Mouse (Mus musculus) neural tube, embryonic 13.5 days (tissue): Measurements from ENCODE around the gene Nkain2. TPM values are rescaled to one million over a fixed set of nuclear protein-coding genes. Genes with fewer than 3 reads are reported as not detected.

Experiments
- ATAC-seq: fragments of 200-750 bp; cut with Nextera tagmentation; 2 replicates; pipeline ENCODE4 v1.8.0; 2017; ENCODE audit warnings: low read depth, mild to moderate bottlenecking, moderate TSS enrichment, moderate library complexity
- H3K27ac ChIP-seq: fragments of 300-500 bp; sonication (generic); replicated peaks from 2 replicates; pipeline ENCODE4 v1.5.1; 2015; ENCODE audit warnings: moderate library complexity, mild to moderate bottlenecking, inconsistent platforms
- H3K27me3 ChIP-seq: fragments of 300-500 bp; sonication (generic); 2 replicates; pipeline ENCODE4 v1.6.1; 2015; ENCODE audit warnings: mild to moderate bottlenecking, inconsistent platforms
- H3K36me3 ChIP-seq: fragments of 300-500 bp; sonication (generic); 2 replicates; pipeline ENCODE4 v1.6.1; 2015; ENCODE audit warnings: mild to moderate bottlenecking, inconsistent platforms
- H3K4me1 ChIP-seq: fragments of 300-500 bp; sonication (generic); replicated peaks from 2 replicates; pipeline ENCODE4 v1.6.1; 2015; ENCODE audit warnings: inconsistent platforms
- H3K4me2 ChIP-seq: fragments of 300-500 bp; sonication (generic); 2 replicates; pipeline ENCODE4 v1.6.1; 2015; ENCODE audit warnings: inconsistent platforms, mild to moderate bottlenecking, moderate library complexity
- H3K4me3 ChIP-seq: fragments of 300-500 bp; sonication (generic); 2 replicates; pipeline ENCODE4 v1.5.1; 2015; ENCODE audit warnings: mild to moderate bottlenecking, inconsistent platforms
- H3K9ac ChIP-seq: fragments of 300-500 bp; sonication (generic); 2 replicates; pipeline ENCODE4 v1.6.1; 2015; ENCODE audit warnings: moderate library complexity, mild to moderate bottlenecking, inconsistent platforms
- H3K9me3 ChIP-seq: fragments of 300-500 bp; sonication (generic); 2 replicates; pipeline ENCODE4 v1.6.1; 2016; ENCODE audit warnings: inconsistent platforms
- WGBS: fragments of 180-500 bp; shearing (Covaris S2); methylation state at CpG from one replicate; pipeline ENCODE4 v1.1.7; 2015; 5-methylcytosine and 5-hydroxymethylcytosine counted together
- polyA plus RNA-seq: library from polyadenylated mRNA; unstranded; fragments of >200 nt; fragmentation: Nextera tagmentation; extraction: Ambion mirVana; gene quantifications from 2 replicates; pipeline ENCODE4 v1.2.1, GENCODE M21; 2015

Nkain2 gene
- polyA plus RNA-seq, 1 experiment from 2014 or later = 11.2 TPM

GRCm38 (mm10) chr10:31742443-31743057 is 1147.7 kb downstream of the Nkain2 start:
- Histone ChIP-seq H3K4me1 (peaks cover 3% of the 10 kb centered on the region; the same call in 1 of the 2 replicates), H3K9me3 (no peaks in the 10 kb centered on the region), H3K27me3 (no peaks in the 10 kb centered on the region), H3K9ac (no peak overlapping the region), H3K36me3 (no peaks in the 10 kb centered on the region), H3K4me3 (no peak overlapping the region), H3K27ac (no peak overlapping the region), H3K4me2 (no peak overlapping the region)
- WGBS = 23% methylated on average over 5 of the region's 5 CpGs
- peak; percentile 85 for ATAC-seq

- H3K27me3 ChIP-seq = no peaks in the 10 kb centered on the region
- no peak overlapping the region for H3K27ac ChIP-seq
- no peak overlapping the region for H3K4me2 ChIP-seq
- no peak overlapping the region for H3K9ac ChIP-seq
- no peak overlapping the region for H3K4me3 ChIP-seq
- no peaks in the 10 kb centered on the region for H3K4me1 ChIP-seq
- H3K36me3 ChIP-seq = no peaks in the 10 kb centered on the region
- H3K9me3 ChIP-seq = no peaks in the 10 kb centered on the region
- ATAC-seq = no peak
These were observed 1162.2 kb downstream of the Nkain2 start for GRCm38 (mm10) chr10:31728036-31728435.

GRCm38 (mm10) chr10:31647270-31647669 is 1243.0 kb downstream of the Nkain2 start:
- Histone ChIP-seq H3K4me3 (no peak overlapping the region), H3K9me3 (0 out of 2 replicates have a peak, but pooled peaks cover 1% of the 10 kb centered on the region), H3K9ac (no peak overlapping the region), H3K4me2 (no peak overlapping the region), H3K27me3 (no peaks in the 10 kb centered on the region), H3K4me1 (no peaks in the 10 kb centered on the region), H3K36me3 (no peaks in the 10 kb centered on the region), H3K27ac (no peak overlapping the region)
- 89% methylated on average over 3 of the region's 3 CpGs for WGBS
- no peak for ATAC-seq

- no peaks in the 10 kb centered on the region for H3K27me3 ChIP-seq
- no peak overlapping the region for H3K27ac ChIP-seq
- H3K4me2 ChIP-seq = no peak overlapping the region
- H3K9me3 ChIP-seq = no peaks in the 10 kb centered on the region
- H3K9ac ChIP-seq = no peak overlapping the region
- no peak overlapping the region for H3K4me3 ChIP-seq
- no peak for ATAC-seq
- WGBS = 44% methylated on average over 1 of the region's 1 CpGs
- no peaks in the 10 kb centered on the region for H3K36me3 ChIP-seq
- H3K4me1 ChIP-seq = no peaks in the 10 kb centered on the region
These were observed 1244.2 kb downstream of the Nkain2 start for GRCm38 (mm10) chr10:31646083-31646482.

Other genes with a start within 250 kb of the Nkain2 start
- gene Trdn, start 190.1 kb upstream of the Nkain2 start, polyA plus RNA-seq = 0.29 and 1.1 TPM in 2 replicates